In genomic region chr1:182645211-182645668, GRCm38 (mm10) we compare ENCODE assay signal across 11 mouse cellular contexts.
DNase-seq lines count a peak whose midpoint lies in the region; ATAC-seq lines count a peak whose summit lies in the region.
"Had no signal": no experiment of that assay in that cellular context is flagged by ENCODE, and none has a peak within 500 bp of the region (broad histone marks: within the 10 kb centered on the region; RNA-seq: fewer than 3 reads in every experiment).

No protein-coding gene starts in this region.

- H3K4me3 ChIP-seq in lung, embryonic 16.5 days (ENCODE audit: low read length) = no peak overlapping the region
- H3K4me3 ChIP-seq in embryonic facial prominence, embryonic 13.5 days = no peak overlapping the region
- H3K4me3 ChIP-seq in hindbrain, embryonic 14.5 days (replicated peaks; ENCODE audit: low read length) = no peak overlapping the region
- H3K4me3 ChIP-seq in neural tube, embryonic 13.5 days = no peak overlapping the region
- H3K4me3 ChIP-seq: erythroblast, embryonic 14.5 days; limb, embryonic 10.5 days had no signal

- no peaks in the 10 kb centered on the region for H3K9me3 ChIP-seq in lung, embryonic 16.5 days (ENCODE audit: control insufficient read depth, low read length)
- H3K9me3 ChIP-seq in embryonic facial prominence, embryonic 13.5 days = no peaks in the 10 kb centered on the region
- H3K9me3 ChIP-seq in hindbrain, embryonic 14.5 days (ENCODE audit: control insufficient read depth, low read length) = no peaks in the 10 kb centered on the region
- no peaks in the 10 kb centered on the region for H3K9me3 ChIP-seq in neural tube, embryonic 13.5 days
- H3K9me3 ChIP-seq: limb, embryonic 10.5 days had no signal

- no peaks in the 10 kb centered on the region for H3K27me3 ChIP-seq in lung, embryonic 16.5 days (ENCODE audit: control insufficient read depth, insufficient read depth, low read depth, low read length)
- no peaks in the 10 kb centered on the region for H3K27me3 ChIP-seq in embryonic facial prominence, embryonic 13.5 days
- H3K27me3 ChIP-seq in hindbrain, embryonic 14.5 days (ENCODE audit: control insufficient read depth, insufficient read depth, low read length) = no peaks in the 10 kb centered on the region
- H3K27me3 ChIP-seq in neural tube, embryonic 13.5 days = no peaks in the 10 kb centered on the region

- WGBS in lung, embryonic 16.5 days = 26% methylated on average over 6 of the region's 6 CpGs
- WGBS in embryonic facial prominence, embryonic 13.5 days = 33% methylated on average over 6 of the region's 6 CpGs
- 20% methylated on average over 6 of the region's 6 CpGs for WGBS in hindbrain, embryonic 14.5 days
- 26% methylated on average over 6 of the region's 6 CpGs for WGBS in neural tube, embryonic 13.5 days

- H3K4me2 ChIP-seq in lung, embryonic 16.5 days (ENCODE audit: low read depth, low read length) = no peak overlapping the region
- no peak overlapping the region for H3K4me2 ChIP-seq in embryonic facial prominence, embryonic 13.5 days
- no peak overlapping the region for H3K4me2 ChIP-seq in hindbrain, embryonic 14.5 days (replicated peaks)
- 0 out of 2 replicates have a peak overlapping the region, but pooled peaks have one; percentile 9 for H3K4me2 ChIP-seq in neural tube, embryonic 13.5 days

- ATAC-seq in lung, embryonic 16.5 days (ENCODE audit: low read depth) = peak; percentile 53
- ATAC-seq in embryonic facial prominence, embryonic 13.5 days (ENCODE audit: insufficient number of reproducible peaks, insufficient read depth, low FRiP score, low TSS enrichment, low read depth) = 0 out of 2 replicates have a peak, but pooled peaks have one; percentile 52
- ATAC-seq in hindbrain, embryonic 14.5 days (ENCODE audit: low FRiP score) = peak; percentile 75
- ATAC-seq in neural tube, embryonic 13.5 days (ENCODE audit: low read depth) = peak; percentile 72

- DNase-seq in lung, postnatal 25 days (ENCODE audit: low spot score) = no peak
- peak; percentile 34 for DNase-seq in hindbrain, embryonic 14.5 days (ENCODE audit: low spot score)
- no peak for DNase-seq in cerebellum, postnatal 10 days
- no peak for DNase-seq in gastrocnemius, postnatal 10 days
- no peak for DNase-seq in adrenal gland, adult (ENCODE audit: inconsistent age in 2 of 2, low spot score in 1 of 2)
- DNase-seq: kidney, adult 8-10 months had no signal

- no peak overlapping the region for H3K27ac ChIP-seq in lung, embryonic 16.5 days (ENCODE audit: low read length)
- no peak overlapping the region for H3K27ac ChIP-seq in embryonic facial prominence, embryonic 13.5 days
- H3K27ac ChIP-seq in hindbrain, embryonic 14.5 days = peak overlapping the region; percentile 60; the same call in 1 of the 2 replicates
- H3K27ac ChIP-seq in neural tube, embryonic 13.5 days (replicated peaks) = peak overlapping the region; percentile 84
- H3K27ac ChIP-seq: limb, embryonic 10.5 days had no signal

- H3K4me1 ChIP-seq in lung, embryonic 16.5 days (replicated peaks; ENCODE audit: control insufficient read depth, insufficient read depth, low read length) = peaks cover 9% of the 10 kb centered on the region
- H3K4me1 ChIP-seq in embryonic facial prominence, embryonic 13.5 days = peaks cover 15% of the 10 kb centered on the region
- peaks cover 31% of the 10 kb centered on the region for H3K4me1 ChIP-seq in hindbrain, embryonic 14.5 days (replicated peaks; ENCODE audit: control insufficient read depth, insufficient read depth, low read length)
- peaks cover 52% of the 10 kb centered on the region for H3K4me1 ChIP-seq in neural tube, embryonic 13.5 days (replicated peaks)

- H3K36me3 ChIP-seq in lung, embryonic 16.5 days (ENCODE audit: control insufficient read depth, insufficient read depth, low read length) = no peaks in the 10 kb centered on the region
- no peaks in the 10 kb centered on the region for H3K36me3 ChIP-seq in embryonic facial prominence, embryonic 13.5 days
- H3K36me3 ChIP-seq in hindbrain, embryonic 14.5 days (replicated peaks; ENCODE audit: control insufficient read depth, insufficient read depth) = no peaks in the 10 kb centered on the region
- H3K36me3 ChIP-seq in neural tube, embryonic 13.5 days = no peaks in the 10 kb centered on the region
- H3K36me3 ChIP-seq: limb, embryonic 10.5 days had no signal

- no peak overlapping the region for H3K9ac ChIP-seq in lung, embryonic 16.5 days (ENCODE audit: low read length)
- no peak overlapping the region for H3K9ac ChIP-seq in embryonic facial prominence, embryonic 13.5 days
- no peak overlapping the region for H3K9ac ChIP-seq in hindbrain, embryonic 14.5 days
- no peak overlapping the region for H3K9ac ChIP-seq in neural tube, embryonic 13.5 days

Comparison
In these comparisons a context has a peak if more than half of its experiments do, and no peak if none do; other contexts are left out.
1. H3K27ac ChIP-seq: peak in hindbrain, embryonic 14.5 days (single experiment) and neural tube, embryonic 13.5 days (single experiment); none in lung, embryonic 16.5 days (single experiment) and embryonic facial prominence, embryonic 13.5 days (single experiment).
2. Peak in every context shown above with its lines, with median percentiles within 50 percentile points of each other: ATAC-seq.